Mouse (Mus musculus) bone marrow macrophage, adult 2 months (primary cell): Measurements from ENCODE around the gene Thsd7a.

Experiments
- CTCF ChIP-seq: IDR thresholded peaks from 2 replicates; pipeline ENCODE4 v1.5.1; 2012; ENCODE audit warnings: low read depth, mild to moderate bottlenecking, low read length, moderate library complexity
- POLR2A ChIP-seq: IDR thresholded peaks from 2 replicates; pipeline ENCODE4 v1.6.1; 2012; ENCODE audit warnings: mild to moderate bottlenecking, low read depth, low read length, borderline replicate concordance

DNA sequence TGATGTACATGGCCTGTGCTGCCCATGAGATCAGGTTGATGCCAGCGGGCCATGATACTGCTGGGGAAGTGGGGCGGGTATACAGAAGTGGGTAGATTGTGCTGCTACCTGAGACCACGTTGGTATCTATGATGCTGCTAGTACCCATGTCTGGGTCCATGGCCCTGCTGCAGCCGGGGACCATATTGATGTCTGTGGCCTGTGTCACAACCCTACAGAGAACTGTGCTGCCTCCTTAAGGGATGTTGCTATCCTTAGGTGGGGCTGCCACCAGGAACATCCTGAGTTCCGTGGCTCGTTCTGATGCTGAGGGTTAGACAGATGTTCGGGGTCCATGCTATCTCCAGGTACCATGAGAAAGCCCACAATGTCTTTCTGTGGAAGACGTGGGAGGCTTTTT, 33.1 kb downstream of the Thsd7a start:
- TF ChIP-seq CTCF: no peak
- no peak for TF ChIP-seq POLR2A
